In the genomic region with DNA sequence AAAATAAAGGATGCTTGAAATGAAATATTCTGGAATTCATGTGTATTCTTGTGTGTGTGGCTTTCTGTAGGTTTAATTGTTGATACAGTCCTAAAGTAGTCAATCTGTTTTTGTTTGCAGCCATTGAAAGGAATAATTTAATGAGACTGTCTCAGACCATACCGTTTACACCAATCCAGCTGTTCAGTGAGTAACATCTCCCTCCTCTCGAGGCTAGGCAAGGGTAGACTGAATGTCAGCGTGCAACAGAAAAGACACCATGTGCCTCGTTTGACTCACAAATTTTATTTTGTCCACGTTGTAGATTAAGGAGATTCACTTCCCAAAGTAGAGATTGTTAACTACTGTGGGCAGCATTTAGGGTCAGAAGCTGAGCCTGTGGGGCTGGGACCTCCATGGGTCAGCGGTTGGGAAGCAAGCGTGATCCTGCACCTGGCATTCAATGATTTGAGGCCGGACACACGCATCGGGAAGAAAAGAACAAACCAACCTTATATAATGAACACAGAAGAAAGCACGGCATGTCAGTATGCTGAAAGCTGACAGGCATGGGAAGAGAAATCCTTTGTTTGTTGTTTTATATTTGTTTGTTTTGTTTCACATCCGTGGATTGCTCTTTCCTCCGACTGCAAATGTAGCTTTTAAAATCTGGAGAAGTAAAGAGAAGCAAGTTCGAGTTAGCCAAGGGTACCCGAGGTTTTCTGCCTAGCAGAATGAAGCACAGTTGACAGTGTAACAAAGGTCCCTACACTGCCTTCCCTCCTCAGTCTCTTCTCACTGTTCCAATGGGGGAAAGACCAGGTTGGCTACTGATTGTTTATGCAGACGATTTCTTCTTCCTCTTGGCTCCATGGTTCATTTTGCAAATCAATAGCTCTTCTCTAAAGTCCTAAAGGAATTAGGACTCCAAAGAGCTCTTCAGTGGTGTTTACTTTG, we compare ENCODE assay signal across 13 mouse cellular contexts.
A peak's percentile ranks its signal among the peaks of the same experiment; 100 is the strongest.
DNase-seq lines count a peak whose midpoint lies in the region; ATAC-seq and TF ChIP-seq lines count a peak whose summit lies in the region.
"Had no signal": no experiment of that assay in that cellular context is flagged by ENCODE, and none has a peak within 500 bp of the region (broad histone marks: within the 10 kb centered on the region; RNA-seq: fewer than 3 reads in every experiment).

No protein-coding gene starts in this region.

- H3K36me3 ChIP-seq in embryonic facial prominence, embryonic 14.5 days (ENCODE audit: control insufficient read depth, insufficient read depth, low read length), result no peaks in the 10 kb centered on the region
- H3K36me3 ChIP-seq in hindbrain, embryonic 13.5 days, result no peaks in the 10 kb centered on the region
- H3K36me3 ChIP-seq in midbrain, postnatal 0 days (ENCODE audit: insufficient read depth, low read length), result no peaks in the 10 kb centered on the region
- H3K36me3 ChIP-seq: limb, embryonic 15.5 days; lung, embryonic 15.5 days had no signal

- WGBS in embryonic facial prominence, embryonic 14.5 days, result 57% methylated on average over 16 of the region's 16 CpGs
- 16% methylated on average over 16 of the region's 16 CpGs for WGBS in hindbrain, embryonic 13.5 days
- WGBS in midbrain, postnatal 0 days, result 11% methylated on average over 16 of the region's 16 CpGs

- H3K9me3 ChIP-seq in embryonic facial prominence, embryonic 14.5 days (ENCODE audit: control insufficient read depth, low read length), result no peaks in the 10 kb centered on the region
- H3K9me3 ChIP-seq in hindbrain, embryonic 13.5 days, result no peaks in the 10 kb centered on the region
- H3K9me3 ChIP-seq in midbrain, postnatal 0 days (ENCODE audit: low read length), result no peaks in the 10 kb centered on the region
- H3K9me3 ChIP-seq: limb, embryonic 15.5 days; lung, embryonic 15.5 days had no signal

- H3K27me3 ChIP-seq in embryonic facial prominence, embryonic 14.5 days (replicated peaks; ENCODE audit: control insufficient read depth, insufficient read depth, low read length), result no peaks in the 10 kb centered on the region
- no peaks in the 10 kb centered on the region for H3K27me3 ChIP-seq in hindbrain, embryonic 13.5 days
- no peaks in the 10 kb centered on the region for H3K27me3 ChIP-seq in midbrain, postnatal 0 days (ENCODE audit: insufficient read depth, low read length)
- H3K27me3 ChIP-seq: limb, embryonic 15.5 days; lung, embryonic 15.5 days had no signal

- no peak overlapping the region for H3K27ac ChIP-seq in embryonic facial prominence, embryonic 14.5 days (replicated peaks; ENCODE audit: low read depth, low read length)
- no peak overlapping the region for H3K27ac ChIP-seq in hindbrain, embryonic 13.5 days
- peak overlapping the region; percentile 26; the same call in 1 of the 2 replicates for H3K27ac ChIP-seq in midbrain, postnatal 0 days (ENCODE audit: low read depth, low read length)
- H3K27ac ChIP-seq: kidney, postnatal 0 days; limb, embryonic 15.5 days; lung, embryonic 15.5 days had no signal

- no peak for TF ChIP-seq CTCF in brain, embryonic 14.5 days (IDR thresholded peaks at IDR 0.05; ENCODE audit: borderline replicate concordance, extremely low read depth, insufficient read depth, insufficient read length)
- no peak for TF ChIP-seq CTCF in midbrain, postnatal 0 days (IDR thresholded peaks at IDR 0.05)

- peak; percentile 50; the same call in 1 of the 2 replicates for ATAC-seq in embryonic facial prominence, embryonic 14.5 days (ENCODE audit: low read depth)
- peak; percentile 74 for ATAC-seq in hindbrain, embryonic 13.5 days (ENCODE audit: low FRiP score)
- no peak for ATAC-seq in midbrain, postnatal 0 days (ENCODE audit: low FRiP score)

- intact Hi-C loops in heart, postnatal 25 days (cut with DNase I), result no loop called here
- intact Hi-C loops in gastrocnemius, postnatal 14 days (cut with DNase I; ENCODE audit: low total_unique reads), result no loop called here

- H3K4me2 ChIP-seq in embryonic facial prominence, embryonic 14.5 days (ENCODE audit: low read depth, low read length), result no peak overlapping the region
- H3K4me2 ChIP-seq in hindbrain, embryonic 13.5 days, result peak overlapping the region; percentile 42
- H3K4me2 ChIP-seq in midbrain, postnatal 0 days (ENCODE audit: low read depth, low read length, poor library complexity, severe bottlenecking), result peak overlapping the region; percentile 12
- H3K4me2 ChIP-seq: limb, embryonic 15.5 days; lung, embryonic 15.5 days had no signal

- H3K4me1 ChIP-seq in embryonic facial prominence, embryonic 14.5 days (ENCODE audit: control insufficient read depth, insufficient read depth, low read length), result no peaks in the 10 kb centered on the region
- H3K4me1 ChIP-seq in hindbrain, embryonic 13.5 days (replicated peaks), result peaks cover 14% of the 10 kb centered on the region
- 0 out of 2 replicates have a peak, but pooled peaks cover 5% of the 10 kb centered on the region for H3K4me1 ChIP-seq in midbrain, postnatal 0 days (ENCODE audit: insufficient read depth, low read length)
- H3K4me1 ChIP-seq: limb, embryonic 15.5 days; lung, embryonic 15.5 days had no signal

- peak; percentile 56 for DNase-seq in brain, embryonic 14.5 days (ENCODE audit: low read depth)
- DNase-seq in embryonic facial prominence, embryonic 14.5 days (ENCODE audit: low spot score), result peak; percentile 23
- DNase-seq in midbrain, postnatal 0 days (ENCODE audit: low spot score), result no peak
- no peak for DNase-seq in heart, postnatal 25 days (ENCODE audit: low spot score)
- DNase-seq in urinary bladder, postnatal 4 days (ENCODE audit: low spot score in 2 of 2), result no peak
- DNase-seq in thymus, postnatal 0 days (ENCODE audit: low spot score), result no peak
- no peak for DNase-seq in gastrocnemius, postnatal 14 days
- DNase-seq: heart, adult 11 months; heart, postnatal 36 days had no signal

- no peak overlapping the region for H3K9ac ChIP-seq in embryonic facial prominence, embryonic 14.5 days (ENCODE audit: low read depth, low read length)
- H3K9ac ChIP-seq in hindbrain, embryonic 13.5 days, result peak overlapping the region; percentile 39
- no peak overlapping the region for H3K9ac ChIP-seq in midbrain, postnatal 0 days (replicated peaks; ENCODE audit: low read length, poor library complexity, severe bottlenecking)
- H3K9ac ChIP-seq: limb, embryonic 15.5 days; lung, embryonic 15.5 days had no signal

- no peak for TF ChIP-seq POLR2A in brain, embryonic 14.5 days (IDR thresholded peaks at IDR 0.05; ENCODE audit: borderline replicate concordance, extremely low read depth, insufficient read depth, insufficient read length, poor library complexity, severe bottlenecking)

- no peak overlapping the region for H3K4me3 ChIP-seq in embryonic facial prominence, embryonic 14.5 days (ENCODE audit: low read depth, low read length)
- H3K4me3 ChIP-seq in hindbrain, embryonic 13.5 days, result peak overlapping the region; percentile 7; the same call in 1 of the 2 replicates
- no peak overlapping the region for H3K4me3 ChIP-seq in midbrain, postnatal 0 days (ENCODE audit: low read depth, low read length)
- H3K4me3 ChIP-seq: limb, embryonic 15.5 days; lung, embryonic 15.5 days had no signal

Comparison
In these comparisons a context has a peak if more than half of its experiments do, and no peak if none do; other contexts are left out.
1. DNase-seq: peak in brain, embryonic 14.5 days (single experiment) and embryonic facial prominence, embryonic 14.5 days (single experiment); none in midbrain, postnatal 0 days (single experiment), heart, postnatal 25 days (single experiment), urinary bladder, postnatal 4 days (0 of 2), thymus, postnatal 0 days (single experiment) and gastrocnemius, postnatal 14 days (single experiment).